Mouse (Mus musculus): ENCODE results near the gene Rere.

Rere gene

GRCm38 (mm10) chr4:150433827-150434574 is 152.6 kb downstream of the Rere start:
- no peak for DNase-seq (ENCODE audit: low read depth)

- DNase-seq (ENCODE audit: low read depth) = no peak
Observed at GRCm38 (mm10) chr4:150435590-150435989, 154.1 kb downstream of the Rere start.

GRCm38 (mm10) chr4:150438621-150439020 is 157.2 kb downstream of the Rere start:
- DNase-seq (ENCODE audit: low read depth) = no peak

GRCm38 (mm10) chr4:150441931-150442330 is 160.5 kb downstream of the Rere start:
- no peak for DNase-seq (ENCODE audit: low read depth)

GRCm38 (mm10) chr4:150444068-150444467 is 162.6 kb downstream of the Rere start:
- no peak for DNase-seq (ENCODE audit: low read depth)

- DNase-seq (ENCODE audit: low read depth) = no peak
Observed at GRCm38 (mm10) chr4:150446617-150447016, 165.2 kb downstream of the Rere start.

GRCm38 (mm10) chr4:150447517-150447916 is 166.1 kb downstream of the Rere start:
- no peak for DNase-seq (ENCODE audit: low read depth)

- DNase-seq (ENCODE audit: low read depth) = no peak
Observed at GRCm38 (mm10) chr4:150448433-150448832, 167.0 kb downstream of the Rere start.

GRCm38 (mm10) chr4:150450081-150450691 is 168.7 kb downstream of the Rere start:
- no peak for DNase-seq (ENCODE audit: low read depth)

GRCm38 (mm10) chr4:150452155-150452847 is 170.9 kb downstream of the Rere start:
- no peak for DNase-seq (ENCODE audit: low read depth)

- no peak for DNase-seq (ENCODE audit: low read depth)
Observed at GRCm38 (mm10) chr4:150454571-150455306, 173.3 kb downstream of the Rere start.

- no peak for DNase-seq (ENCODE audit: low read depth)
Observed at GRCm38 (mm10) chr4:150455750-150456149, 174.3 kb downstream of the Rere start.

GRCm38 (mm10) chr4:150456452-150456851 is 175.0 kb downstream of the Rere start:
- DNase-seq (ENCODE audit: low read depth) = no peak

GRCm38 (mm10) chr4:150456886-150457285 is 175.4 kb downstream of the Rere start:
- DNase-seq (ENCODE audit: low read depth) = no peak

- DNase-seq (ENCODE audit: low read depth) = no peak
Observed at GRCm38 (mm10) chr4:150457353-150457752, 175.9 kb downstream of the Rere start.

GRCm38 (mm10) chr4:150457771-150458170 is 176.3 kb downstream of the Rere start:
- no peak for DNase-seq (ENCODE audit: low read depth)

- DNase-seq (ENCODE audit: low read depth) = no peak
Observed at GRCm38 (mm10) chr4:150459022-150459794, 177.8 kb downstream of the Rere start.

GRCm38 (mm10) chr4:150460451-150460850 is 179.0 kb downstream of the Rere start:
- DNase-seq (ENCODE audit: low read depth) = no peak

GRCm38 (mm10) chr4:150461011-150461410 is 179.6 kb downstream of the Rere start:
- DNase-seq (ENCODE audit: low read depth) = no peak

GRCm38 (mm10) chr4:150461427-150462189 is 180.2 kb downstream of the Rere start:
- DNase-seq (ENCODE audit: low read depth) = peak; percentile 50

GRCm38 (mm10) chr4:150462367-150462766 is 180.9 kb downstream of the Rere start:
- no peak for DNase-seq (ENCODE audit: low read depth)

Data from c-Kit-positive CD71-negative TER-119-negative erythroid progenitor cells, embryonic 14.5 days (primary cell).